20 mouse cellular contexts compared by ENCODE assay signal in genomic region chr10:15738630-15739029, GRCm38 (mm10).
DNase-seq lines count a peak whose midpoint lies in the region; ATAC-seq and TF ChIP-seq lines count a peak whose summit lies in the region.
"Had no signal": no experiment of that assay in that cellular context is flagged by ENCODE, and none has a peak within 500 bp of the region (broad histone marks: within the 10 kb centered on the region; RNA-seq: fewer than 3 reads in every experiment).

No protein-coding gene starts in this region.

- ATAC-seq in heart, embryonic 12.5 days (ENCODE audit: insufficient number of reproducible peaks, low FRiP score), result peak; percentile 87
- peak; percentile 63 for ATAC-seq in G1E (ENCODE audit: extremely low read depth, insufficient number of reproducible peaks, low FRiP score, poor library complexity, severe bottlenecking)
- ATAC-seq in liver, embryonic 13.5 days (ENCODE audit: low read depth), result peak; percentile 76
- peak; percentile 96 for ATAC-seq in megakaryocyte-erythroid progenitor cell, adult 5-6 weeks (replicated peaks; ENCODE audit: low FRiP score, low TSS enrichment, poor library complexity, severe bottlenecking)
- ATAC-seq: forebrain, embryonic 13.5 days; forebrain, postnatal 0 days had no signal

- H3K9me3 ChIP-seq in heart, embryonic 12.5 days (replicated peaks), result no peaks in the 10 kb centered on the region
- H3K9me3 ChIP-seq in G1E (replicated peaks), result no peaks in the 10 kb centered on the region
- H3K9me3 ChIP-seq in liver, embryonic 13.5 days (replicated peaks), result no peaks in the 10 kb centered on the region
- H3K9me3 ChIP-seq: embryonic facial prominence, embryonic 10.5 days; forebrain, embryonic 13.5 days; heart, embryonic 15.5 days; hindbrain, embryonic 10.5 days; hindbrain, embryonic 15.5 days had no signal

- 55% methylated on average over 3 of the region's 3 CpGs for WGBS in heart, embryonic 12.5 days
- 19% methylated on average over 3 of the region's 3 CpGs for WGBS in liver, embryonic 13.5 days (ENCODE audit: insufficient replicate concordance)

- no peak for TF ChIP-seq CTCF in G1E (IDR thresholded peaks at IDR 0.05; ENCODE audit: low read depth, low read length)

- no peak overlapping the region for H3K4me2 ChIP-seq in heart, embryonic 12.5 days
- H3K4me2 ChIP-seq in liver, embryonic 13.5 days, result no peak overlapping the region
- H3K4me2 ChIP-seq: forebrain, embryonic 13.5 days; heart, embryonic 15.5 days; hindbrain, embryonic 15.5 days had no signal

- H3K27me3 ChIP-seq in heart, embryonic 12.5 days (replicated peaks), result no peaks in the 10 kb centered on the region
- H3K27me3 ChIP-seq in G1E (ENCODE audit: insufficient read depth, low read length), result no peaks in the 10 kb centered on the region
- no peaks in the 10 kb centered on the region for H3K27me3 ChIP-seq in liver, embryonic 13.5 days
- H3K27me3 ChIP-seq: CH12.LX; forebrain, embryonic 13.5 days; heart, embryonic 15.5 days; hindbrain, embryonic 15.5 days had no signal

- no peaks in the 10 kb centered on the region for H3K4me1 ChIP-seq in heart, embryonic 12.5 days (replicated peaks)
- no peaks in the 10 kb centered on the region for H3K4me1 ChIP-seq in G1E (ENCODE audit: insufficient read depth, low read depth, low read length)
- no peaks in the 10 kb centered on the region; the same call in 1 of the 2 replicates for H3K4me1 ChIP-seq in liver, embryonic 13.5 days (replicated peaks)
- H3K4me1 ChIP-seq: embryonic facial prominence, embryonic 10.5 days; forebrain, embryonic 13.5 days; heart, embryonic 15.5 days; hindbrain, embryonic 10.5 days; hindbrain, embryonic 15.5 days had no signal

- H3K36me3 ChIP-seq in heart, embryonic 12.5 days, result no peaks in the 10 kb centered on the region
- H3K36me3 ChIP-seq in G1E (replicated peaks), result no peaks in the 10 kb centered on the region
- no peaks in the 10 kb centered on the region for H3K36me3 ChIP-seq in liver, embryonic 13.5 days
- H3K36me3 ChIP-seq: embryonic facial prominence, embryonic 10.5 days; heart, embryonic 15.5 days; hindbrain, embryonic 10.5 days; hindbrain, embryonic 15.5 days had no signal

- H3K9ac ChIP-seq in heart, embryonic 12.5 days, result no peak overlapping the region
- no peak overlapping the region for H3K9ac ChIP-seq in liver, embryonic 13.5 days
- H3K9ac ChIP-seq: forebrain, embryonic 13.5 days; forebrain, postnatal 0 days; heart, embryonic 15.5 days; hindbrain, embryonic 15.5 days had no signal

- DNase-seq in heart, adult 8-10 months (ENCODE audit: low spot score), result no peak
- no peak for DNase-seq in G1E (ENCODE audit: low spot score)
- DNase-seq in liver, embryonic 13.5 days, result no peak
- no peak for DNase-seq in cerebellum, adult 11 months
- no peak for DNase-seq in embryo, embryonic 9.5 days (ENCODE audit: extremely low spot score)
- DNase-seq: adrenal gland, postnatal 10 days; cerebellum, adult 11-12 months; cerebellum, adult 9-10 months; cerebellum, postnatal 25 days; forebrain, postnatal 0 days; gastrocnemius, postnatal 14 days; heart, postnatal 14 days had no signal

- no peak overlapping the region for H3K4me3 ChIP-seq in heart, embryonic 12.5 days
- no peak overlapping the region for H3K4me3 ChIP-seq in G1E (ENCODE audit: low read depth, low read length)
- H3K4me3 ChIP-seq in liver, embryonic 13.5 days (replicated peaks), result no peak overlapping the region
- H3K4me3 ChIP-seq: embryonic facial prominence, embryonic 10.5 days; forebrain, embryonic 13.5 days; heart, embryonic 15.5 days; hindbrain, embryonic 10.5 days; hindbrain, embryonic 15.5 days had no signal

- no peak overlapping the region for H3K27ac ChIP-seq in heart, embryonic 12.5 days (ENCODE audit: poor library complexity, severe bottlenecking)
- H3K27ac ChIP-seq in liver, embryonic 13.5 days, result no peak overlapping the region
- H3K27ac ChIP-seq: embryonic facial prominence, embryonic 10.5 days; forebrain, embryonic 13.5 days; heart, embryonic 15.5 days; hindbrain, embryonic 10.5 days; hindbrain, embryonic 15.5 days had no signal
